ENCODE assay signal across 27 mouse cellular contexts in the genomic region with DNA sequence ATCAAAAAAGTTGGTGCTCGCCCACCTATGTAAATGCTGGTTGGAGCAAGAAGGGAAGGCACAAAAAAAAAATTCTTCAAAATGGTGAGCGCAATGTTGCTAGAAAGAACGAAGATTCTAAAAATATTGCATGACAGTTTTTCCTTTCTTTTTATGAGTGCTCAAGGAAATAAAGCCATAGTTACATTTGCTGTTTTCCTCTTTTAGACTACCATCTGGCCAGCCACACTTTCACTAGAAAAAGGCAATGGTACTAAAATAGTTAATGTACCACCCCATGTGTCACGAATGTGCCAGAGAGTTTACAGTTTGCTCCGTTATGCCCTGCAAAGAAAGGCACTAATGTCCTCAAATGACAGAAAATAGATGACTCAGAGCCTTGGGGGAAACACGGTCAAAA. TPM values are rescaled to one million over a fixed set of nuclear protein-coding genes. Genes with fewer than 3 reads are reported as not detected.
A peak's percentile ranks its signal among the peaks of the same experiment; 100 is the strongest.
DNase-seq lines count a peak whose midpoint lies in the region; TF ChIP-seq lines count a peak whose summit lies in the region.
"Had no signal": no experiment of that assay in that cellular context is flagged by ENCODE, and none has a peak within 500 bp of the region (broad histone marks: within the 10 kb centered on the region; RNA-seq: fewer than 3 reads in every experiment).

No protein-coding gene starts in this region.

- TF ChIP-seq POLR2A in cerebellum, adult 2 months (IDR thresholded peaks at IDR 0.05; ENCODE audit: borderline replicate concordance, insufficient read depth, low read length): no peak

- H3K36me3 ChIP-seq in midbrain, embryonic 10.5 days: peaks cover 3% of the 10 kb centered on the region; the same call in 1 of the 2 replicates
- H3K36me3 ChIP-seq: embryonic facial prominence, embryonic 10.5 days; embryonic facial prominence, embryonic 15.5 days; forebrain, embryonic 12.5 days; heart, embryonic 10.5 days; heart, embryonic 15.5 days; kidney, embryonic 15.5 days; liver, embryonic 12.5 days; stomach, embryonic 15.5 days had no signal

- no peaks in the 10 kb centered on the region for H3K9me3 ChIP-seq in midbrain, embryonic 10.5 days (replicated peaks)
- H3K9me3 ChIP-seq: embryonic facial prominence, embryonic 10.5 days; embryonic facial prominence, embryonic 15.5 days; forebrain, embryonic 12.5 days; heart, embryonic 10.5 days; heart, embryonic 15.5 days; kidney, embryonic 15.5 days; liver, embryonic 12.5 days; stomach, embryonic 15.5 days had no signal

- no peak overlapping the region for H3K27ac ChIP-seq in left cerebral cortex, adult 2 months
- H3K27ac ChIP-seq in midbrain, embryonic 10.5 days (replicated peaks): no peak overlapping the region
- no peak overlapping the region for H3K27ac ChIP-seq in cerebellum, adult 2 months (ENCODE audit: insufficient read depth, low read length)
- H3K27ac ChIP-seq: embryonic facial prominence, embryonic 10.5 days; embryonic facial prominence, embryonic 15.5 days; forebrain, embryonic 12.5 days; heart, embryonic 10.5 days; heart, embryonic 15.5 days; kidney, embryonic 15.5 days; liver, embryonic 12.5 days; stomach, embryonic 15.5 days had no signal

- no peaks in the 10 kb centered on the region for H3K4me1 ChIP-seq in midbrain, embryonic 10.5 days
- no peaks in the 10 kb centered on the region for H3K4me1 ChIP-seq in cerebellum, adult 2 months (ENCODE audit: control insufficient read depth, insufficient read depth, low read length)
- H3K4me1 ChIP-seq: embryonic facial prominence, embryonic 10.5 days; embryonic facial prominence, embryonic 15.5 days; forebrain, embryonic 12.5 days; heart, embryonic 10.5 days; heart, embryonic 15.5 days; kidney, embryonic 15.5 days; liver, embryonic 12.5 days; stomach, embryonic 15.5 days had no signal

- intact Hi-C loops in left cerebral cortex, adult 2 months (cut with DNase I): loop anchor here (5.0 kb wide), 1 partner anchor 472 kb away; no protein-coding TSS in a partner anchor

- no peak for TF ChIP-seq CTCF in left cerebral cortex, adult 2 months (IDR thresholded peaks at IDR 0.05)
- TF ChIP-seq CTCF in cerebellum, adult 2 months (IDR thresholded peaks at IDR 0.05; ENCODE audit: borderline replicate concordance, insufficient read depth, low read depth, low read length): no peak

- no peaks in the 10 kb centered on the region for H3K27me3 ChIP-seq in midbrain, embryonic 10.5 days (ENCODE audit: low read depth, poor library complexity, severe bottlenecking)
- H3K27me3 ChIP-seq in cerebellum, adult 2 months (ENCODE audit: control insufficient read depth, insufficient read depth, low read length): no peaks in the 10 kb centered on the region
- H3K27me3 ChIP-seq: embryonic facial prominence, embryonic 15.5 days; forebrain, embryonic 12.5 days; heart, embryonic 15.5 days; kidney, embryonic 15.5 days; liver, embryonic 12.5 days; stomach, embryonic 15.5 days had no signal

- DNase-seq in frontal cortex, adult 2 months (ENCODE audit: extremely low spot score in 1 of 2, low spot score in 1 of 2): peak; percentile 62 to 63
- DNase-seq in frontal cortex, postnatal 14 days (ENCODE audit: low spot score in 2 of 2): no peak
- peak; percentile 13 to 21 for DNase-seq in left cerebral cortex, adult 18-20 months (ENCODE audit: low spot score in 2 of 2)
- no peak for DNase-seq in left cerebral cortex, adult 2 months (ENCODE audit: extremely low spot score in 1 of 2, low spot score in 2 of 2)
- DNase-seq in 416B (ENCODE audit: low read depth): peak; percentile 10
- peak; percentile 30 for DNase-seq in brain, embryonic 18.5 days (ENCODE audit: low read depth, low spot score)
- DNase-seq in midbrain, embryonic 10.5 days (ENCODE audit: low spot score): no peak
- DNase-seq in cerebellum, adult 2 months: no peak
- DNase-seq: adrenal gland, postnatal 25 days; cerebellum, adult 8-10 months; cerebellum, postnatal 25 days; gastrocnemius, postnatal 25 days; heart, adult 11 months; kidney, adult 18-20 months; kidney, postnatal 25 days; liver, postnatal 0 days; lung, postnatal 4 days; midbrain, embryonic 14.5 days; thymus, postnatal 14 days had no signal

- 91% methylated on average over 6 of the region's 6 CpGs for WGBS in midbrain, embryonic 10.5 days
- 82% methylated on average over 6 of the region's 6 CpGs for WGBS in cerebellum, adult 2 months

- H3K4me3 ChIP-seq in left cerebral cortex, adult 2 months: no peak overlapping the region
- no peak overlapping the region for H3K4me3 ChIP-seq in midbrain, embryonic 10.5 days
- H3K4me3 ChIP-seq in cerebellum, adult 2 months (replicated peaks; ENCODE audit: insufficient read depth, low read depth, low read length): no peak overlapping the region
- H3K4me3 ChIP-seq: embryonic facial prominence, embryonic 10.5 days; embryonic facial prominence, embryonic 15.5 days; forebrain, embryonic 12.5 days; heart, embryonic 10.5 days; heart, embryonic 15.5 days; kidney, embryonic 15.5 days; liver, embryonic 12.5 days; stomach, embryonic 15.5 days had no signal

RNA-seq across cellular contexts. Expression of a gene that starts 45.4 kb away (rescaled TPM):
- polyA plus RNA-seq in frontal cortex, adult 2 months (2012; rRNA removed): 1.8 and 2.7 TPM in 2 replicates
- 1 to 10 TPM; 5.7 to 7.3 TPM for total RNA-seq in left cerebral cortex, adult 18-20 months (2021)
- total RNA-seq in left cerebral cortex, adult 2 months (2021): 1 to 10 TPM; 4.2 to 5.2 TPM
- polyA plus RNA-seq in midbrain, embryonic 10.5 days (2016; fragmentation: Nextera tagmentation; extraction: Ambion mirVana): 6.6 and 9.1 TPM in 2 replicates
- polyA plus RNA-seq in cerebellum, adult 2 months (2012; rRNA removed): 3.5 and 3.7 TPM in 2 replicates

RNA-seq across cellular contexts. Expression of a gene that starts 47.6 kb away (rescaled TPM):
- polyA plus RNA-seq in frontal cortex, adult 2 months (2012; rRNA removed): 38.1 and 45.3 TPM in 2 replicates
- total RNA-seq in left cerebral cortex, adult 18-20 months (2021): 10 to 100 TPM; 55.1 to 57.1 TPM
- total RNA-seq in left cerebral cortex, adult 2 months (2021): 10 to 100 TPM; 61.4 to 63.9 TPM
- polyA plus RNA-seq in midbrain, embryonic 10.5 days (2016; fragmentation: Nextera tagmentation; extraction: Ambion mirVana): 6.7 and 10.1 TPM in 2 replicates
- 50.9 and 53.1 TPM in 2 replicates for polyA plus RNA-seq in cerebellum, adult 2 months (2012; rRNA removed)

Comparison
In these comparisons a context has a peak if more than half of its experiments do, and no peak if none do; other contexts are left out.
1. DNase-seq: peak in frontal cortex, adult 2 months (2 of 2), left cerebral cortex, adult 18-20 months (2 of 2), 416B (single experiment) and brain, embryonic 18.5 days (single experiment); none in frontal cortex, postnatal 14 days (0 of 2), left cerebral cortex, adult 2 months (0 of 2), midbrain, embryonic 10.5 days (single experiment) and cerebellum, adult 2 months (0 of 2).